Mouse (Mus musculus): ENCODE data around the gene Enoph1.

Gene Enoph1

GRCm38 (mm10) chr5:100079040-100079930 is 39.5 kb downstream of the Enoph1 start:
- DNase-seq (ENCODE audit: extremely low read depth, low read depth): no peak

GRCm38 (mm10) chr5:100079931-100080275 is 40.1 kb downstream of the Enoph1 start:
- no peak for DNase-seq (ENCODE audit: extremely low read depth, low read depth)

GRCm38 (mm10) chr5:100082006-100082405 is 42.2 kb downstream of the Enoph1 start:
- DNase-seq (ENCODE audit: extremely low read depth, low read depth): no peak

DNA sequence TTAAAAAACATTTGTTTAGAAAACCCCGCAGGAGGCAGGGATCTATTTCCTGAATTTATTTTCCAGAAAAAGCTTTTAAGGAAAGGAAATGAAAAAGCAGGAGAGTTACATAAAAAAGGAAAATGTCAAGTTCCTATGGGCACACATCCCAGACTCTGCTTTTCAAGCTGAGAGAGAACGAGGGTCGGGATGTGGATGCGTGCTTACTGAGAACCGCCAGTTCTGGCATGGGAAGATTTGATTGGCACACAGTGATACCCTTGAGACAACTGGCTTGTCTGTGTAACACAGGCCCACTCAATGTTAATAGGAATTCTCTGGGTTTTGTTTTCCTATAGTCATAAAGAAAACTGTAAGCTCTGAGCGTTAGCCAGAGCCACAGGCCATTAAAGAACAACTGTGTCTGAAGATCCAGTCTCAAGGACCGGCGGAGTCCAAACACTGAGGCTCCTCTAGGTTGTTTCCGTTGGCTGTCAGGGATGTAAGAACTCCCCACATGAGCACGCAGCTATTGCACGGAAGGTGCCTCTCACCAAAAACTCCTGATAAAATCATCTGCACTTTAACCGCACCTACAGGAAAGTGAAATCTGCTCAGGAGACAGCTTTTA is 44.3 kb downstream of the Enoph1 start:
- DNase-seq (ENCODE audit: extremely low read depth, low read depth): no peak

- no peak for DNase-seq (ENCODE audit: extremely low read depth, low read depth)
Measured at GRCm38 (mm10) chr5:100085097-100085496, 45.3 kb downstream of the Enoph1 start.

GRCm38 (mm10) chr5:100090515-100091262 is 50.9 kb downstream of the Enoph1 start:
- no peak for DNase-seq (ENCODE audit: extremely low read depth, low read depth)

DNA sequence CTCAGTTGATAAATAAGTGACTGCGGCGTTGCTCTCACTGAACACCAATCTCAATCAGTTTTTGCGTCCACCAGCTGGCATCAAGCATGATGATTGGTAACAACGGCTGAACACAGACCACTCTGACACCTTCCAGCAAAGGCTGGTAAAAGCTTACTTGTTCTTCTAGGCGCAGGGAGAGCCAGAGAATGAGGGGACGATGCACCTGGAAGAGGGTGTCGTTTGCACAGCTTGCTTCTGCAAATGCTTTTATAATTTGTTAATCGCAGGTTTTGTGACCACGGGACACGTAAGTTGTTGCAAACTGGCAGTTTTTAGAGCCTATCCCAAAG is 51.4 kb downstream of the Enoph1 start:
- no peak for DNase-seq (ENCODE audit: extremely low read depth, low read depth)

GRCm38 (mm10) chr5:100091602-100092001 is 51.8 kb downstream of the Enoph1 start:
- DNase-seq (ENCODE audit: extremely low read depth, low read depth): no peak

- DNase-seq (ENCODE audit: extremely low read depth, low read depth): no peak
Measured at GRCm38 (mm10) chr5:100096955-100097354, 57.2 kb downstream of the Enoph1 start.

- no peak for DNase-seq (ENCODE audit: extremely low read depth, low read depth)
Measured at GRCm38 (mm10) chr5:100097967-100098366, 58.2 kb downstream of the Enoph1 start.

DNA sequence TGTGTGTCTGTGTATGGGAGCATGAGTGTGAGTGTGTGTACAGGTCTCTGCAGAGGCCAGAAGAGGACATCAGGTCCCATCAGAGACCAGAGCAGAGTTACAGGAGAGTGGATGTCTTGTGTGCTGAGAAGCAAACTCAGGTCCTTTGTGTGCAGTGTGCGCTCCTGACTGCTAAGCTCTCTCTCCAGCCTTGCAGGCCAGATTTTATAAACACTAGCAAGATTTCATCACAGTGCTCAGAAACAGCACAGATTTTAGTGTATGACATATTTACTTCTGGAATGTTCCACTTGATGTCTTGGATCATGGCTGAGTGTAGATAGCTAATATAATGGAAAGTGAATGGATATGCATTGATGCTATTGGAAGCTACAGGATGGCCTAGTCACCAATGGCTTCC is 62.6 kb downstream of the Enoph1 start:
- DNase-seq (ENCODE audit: extremely low read depth, low read depth): no peak

- DNase-seq (ENCODE audit: extremely low read depth, low read depth): no peak
Measured at GRCm38 (mm10) chr5:100108866-100109265, 69.1 kb downstream of the Enoph1 start.

DNA sequence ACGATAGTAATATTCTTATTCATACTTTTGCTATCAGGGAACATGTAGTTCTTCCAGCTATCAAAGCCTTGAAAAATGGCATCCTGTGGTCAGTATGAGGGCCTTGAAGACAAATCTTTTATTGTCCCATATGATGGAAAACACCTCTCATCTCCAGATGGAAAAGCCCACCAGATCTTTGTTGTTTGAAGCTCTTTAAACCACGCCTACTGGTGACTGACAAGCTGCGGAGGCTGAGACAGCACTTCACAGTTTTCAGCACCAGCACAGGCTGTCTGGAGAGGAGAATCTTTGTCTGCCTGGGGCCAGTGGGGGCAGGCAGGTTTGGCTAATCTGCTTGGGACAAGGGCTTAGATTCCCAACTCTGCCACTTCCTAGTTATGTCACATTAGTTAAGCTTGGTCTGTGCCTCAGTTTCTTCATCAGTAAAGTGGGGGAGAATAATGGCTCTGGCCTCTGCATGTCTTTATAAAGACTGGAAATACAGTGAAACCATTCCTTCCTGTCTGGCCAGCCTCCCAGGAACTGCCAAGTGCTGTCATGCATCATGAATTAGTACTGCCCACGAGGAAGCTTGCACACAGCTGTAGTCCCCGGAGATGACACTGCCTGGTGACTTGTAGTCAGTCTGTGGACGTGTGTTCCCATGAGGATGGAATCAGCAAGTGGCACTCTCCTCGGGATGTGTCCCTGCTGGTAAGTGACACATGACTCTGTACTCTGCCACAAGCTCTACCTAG is 69.9 kb downstream of the Enoph1 start:
- DNase-seq (ENCODE audit: extremely low read depth, low read depth): no peak

- no peak for DNase-seq (ENCODE audit: extremely low read depth, low read depth)
Measured at GRCm38 (mm10) chr5:100110581-100110980, 70.8 kb downstream of the Enoph1 start.

DNA sequence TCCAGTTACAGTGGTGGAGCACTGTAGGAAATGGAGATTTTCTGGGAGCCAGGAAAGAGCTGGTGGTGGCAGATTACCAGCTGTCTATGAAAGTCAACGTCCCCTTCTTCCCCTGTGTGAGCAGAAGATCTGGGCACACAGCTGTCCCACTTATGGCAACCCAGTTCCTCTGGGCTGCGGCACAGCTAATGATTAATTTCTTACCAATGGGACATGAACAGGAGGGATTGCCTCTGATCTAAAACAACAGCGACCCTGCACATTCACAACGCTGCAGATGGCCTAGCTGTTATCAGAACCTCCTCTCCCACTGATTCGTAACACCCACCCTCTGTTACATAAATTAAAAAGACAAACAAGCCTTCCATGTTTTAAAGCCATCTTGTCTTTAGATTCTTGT is 73.6 kb downstream of the Enoph1 start:
- DNase-seq (ENCODE audit: extremely low read depth, low read depth): no peak
